Mouse (Mus musculus) urinary bladder, adult 18-20 months (tissue): ENCODE results near the gene Rab5c.

Experiments used
- DNase-seq, 2 experiments: peaks; one replicate each; pipeline ENCODE4 v3.0.0; 2022; ENCODE audit warnings: low spot score in 2 of 2, mixed read lengths in 2 of 2

Gene Rab5c

GRCm38 (mm10) chr11:100721776-100722492 is 16.1 kb downstream of the Rab5c start:
- DNase-seq, result no peak

- DNase-seq, result no peak
Observed at GRCm38 (mm10) chr11:100721254-100721653, 16.8 kb downstream of the Rab5c start.

- no peak for DNase-seq
Observed at GRCm38 (mm10) chr11:100720345-100720744, 17.7 kb downstream of the Rab5c start.

- DNase-seq, result no peak
Observed at GRCm38 (mm10) chr11:100719893-100720292, 18.1 kb downstream of the Rab5c start.

DNA sequence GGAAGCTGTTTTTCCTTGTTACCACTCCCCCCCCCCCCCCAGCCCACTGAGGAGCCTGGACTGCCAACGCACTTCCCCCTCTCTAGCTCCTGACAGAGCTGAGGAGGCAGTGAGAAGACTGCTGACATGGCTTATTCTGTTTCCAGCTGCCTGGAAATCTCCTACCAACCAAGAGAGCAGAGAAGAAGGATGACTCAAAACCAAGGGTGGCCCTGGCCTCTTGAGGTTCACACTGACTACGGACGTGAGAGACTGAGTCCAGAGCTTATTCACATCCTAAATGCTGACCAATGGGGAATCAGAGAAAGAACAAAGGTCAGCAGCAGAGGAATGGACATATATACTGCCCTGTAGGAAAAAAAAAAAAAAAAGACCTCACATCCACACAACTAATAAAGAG is 18.7 kb downstream of the Rab5c start:
- no peak for DNase-seq

DNA sequence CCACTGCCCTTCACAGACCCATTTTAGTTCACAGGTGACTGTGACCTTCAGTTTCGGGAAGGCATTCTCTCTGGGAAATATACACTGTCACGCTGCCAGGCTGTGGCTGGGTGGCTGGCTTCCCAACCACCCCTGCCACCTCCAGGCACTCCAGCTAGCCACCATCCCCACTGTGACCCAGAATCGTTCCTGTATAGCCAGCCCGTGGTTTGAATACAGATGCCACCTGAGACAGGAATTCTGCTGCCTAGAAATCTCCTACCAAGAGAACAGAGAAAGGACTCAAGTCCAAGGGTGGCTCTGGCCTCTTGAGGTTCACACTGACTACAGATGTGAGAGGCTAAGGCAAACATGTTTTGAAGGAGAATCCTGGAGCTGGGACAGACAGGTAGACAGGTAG is 19.1 kb downstream of the Rab5c start:
- DNase-seq, result no peak

DNA sequence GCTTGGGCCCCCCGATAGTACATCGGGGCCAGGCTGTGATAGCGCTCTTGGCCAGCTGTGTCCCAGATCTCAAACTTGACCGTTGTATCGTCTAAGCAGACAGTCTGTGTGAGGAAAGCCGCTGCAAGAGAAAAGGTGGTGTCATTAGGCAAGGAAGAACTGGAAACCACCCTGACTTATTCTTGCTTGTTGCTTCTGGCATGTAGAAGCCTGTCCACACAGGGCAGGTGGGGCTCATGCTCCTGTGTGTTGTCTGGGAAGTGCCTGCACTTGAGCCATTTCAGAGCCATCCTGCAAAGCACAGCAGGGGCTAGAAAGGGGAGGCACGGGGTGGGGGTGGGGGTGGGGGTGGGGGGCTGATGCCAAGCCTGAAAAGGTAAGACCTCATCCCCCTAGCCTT is 19.6 kb downstream of the Rab5c start:
- no peak for DNase-seq

DNA sequence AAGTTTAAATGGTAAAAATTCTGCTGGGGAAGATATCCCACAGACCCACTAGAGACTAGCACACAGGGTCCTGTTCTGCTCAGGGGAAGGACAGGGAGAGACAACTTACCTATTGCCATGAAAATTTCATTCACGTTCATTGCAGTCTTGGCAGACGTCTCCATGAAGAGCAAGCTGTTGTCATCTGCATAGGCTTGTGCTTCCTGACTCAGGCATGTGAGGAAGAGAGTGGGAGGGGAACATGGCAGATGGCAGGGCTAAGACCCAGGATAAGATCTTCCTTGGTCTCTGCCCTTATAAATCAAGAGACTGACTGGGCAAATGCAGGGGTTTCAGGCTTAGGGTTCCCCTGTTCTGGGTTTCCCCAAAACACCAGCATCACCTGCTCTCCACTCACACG is 21.4 kb downstream of the Rab5c start:
- no peak for DNase-seq

DNA sequence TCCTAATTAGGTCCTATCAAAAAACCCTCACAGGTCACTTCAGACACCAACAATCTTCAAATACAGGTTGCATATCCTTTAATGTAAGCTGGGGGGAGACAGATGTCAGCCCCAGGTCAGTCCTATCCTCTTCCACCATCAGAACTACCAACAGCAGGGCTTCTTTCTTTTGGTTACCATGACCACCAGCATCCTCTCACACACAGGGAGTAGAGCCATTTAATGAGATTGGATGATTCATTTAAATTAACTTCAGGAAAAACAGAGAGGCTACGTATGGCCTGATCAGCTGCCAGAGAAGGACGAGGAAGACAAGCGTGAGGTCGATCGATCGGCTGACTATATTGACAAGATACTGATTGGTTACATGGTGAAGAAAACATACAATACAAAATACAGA is 23.1 kb downstream of the Rab5c start:
- DNase-seq, result no peak

GRCm38 (mm10) chr11:100714534-100714915 is 23.5 kb downstream of the Rab5c start:
- DNase-seq, result peak in 1 of 2 experiments; percentile 57

- DNase-seq, result peak in 1 of 2 experiments; percentile 52
Observed at GRCm38 (mm10) chr11:100713735-100714533, 24.1 kb downstream of the Rab5c start, which contains the start of gene Hspb9. TSS of gene Hspb9 (plus strand) at chr11:100713850.

- no peak for DNase-seq
Observed at GRCm38 (mm10) chr11:100713174-100713573, 24.8 kb downstream of the Rab5c start.

GRCm38 (mm10) chr11:100711783-100712615 is 26.0 kb downstream of the Rab5c start, which contains the start of gene Kat2a:
TSS of gene Kat2a (minus strand) at chr11:100712465.
- DNase-seq, result peak; percentile 69 to 75

DNA sequence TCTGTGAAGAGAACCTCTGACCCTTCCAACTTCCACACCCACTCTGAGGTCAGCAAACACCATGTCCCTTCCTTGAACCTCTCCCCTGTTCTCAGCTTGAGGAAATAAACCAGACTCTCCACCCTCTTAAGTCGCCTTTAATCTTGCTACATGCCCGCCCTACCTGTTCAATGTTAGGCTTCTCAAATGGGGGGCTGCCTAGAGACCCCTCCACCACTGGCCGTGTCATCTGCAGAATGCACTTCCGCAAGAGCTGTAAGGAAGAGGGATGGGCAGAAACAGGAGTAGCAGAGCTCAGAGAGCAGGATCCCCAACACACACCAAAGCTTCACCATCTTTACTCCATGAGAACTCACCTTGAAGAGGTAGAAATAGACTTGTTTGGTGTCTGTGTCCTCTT is 27.0 kb downstream of the Rab5c start:
- DNase-seq, result no peak

DNA sequence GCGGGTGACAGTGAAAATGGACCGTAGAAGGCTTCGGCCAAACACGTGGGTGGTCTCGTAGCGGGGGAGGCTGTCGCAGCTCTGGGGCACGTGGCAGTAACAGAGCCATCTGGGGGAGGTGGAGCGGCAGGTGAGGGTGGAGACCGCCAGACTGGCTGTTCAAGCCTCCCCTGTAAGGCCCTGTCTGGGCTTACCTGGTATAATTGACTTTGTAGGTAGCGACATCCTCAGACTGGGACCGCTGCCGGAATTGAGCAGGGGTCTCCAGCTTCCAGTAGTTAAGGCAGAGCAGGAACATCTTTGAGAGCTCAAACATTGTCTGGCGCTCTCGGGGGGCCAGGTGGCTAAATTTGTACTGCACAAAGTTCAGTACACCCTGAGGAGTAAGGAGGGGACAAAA is 27.5 kb downstream of the Rab5c start:
- no peak for DNase-seq

GRCm38 (mm10) chr11:100709201-100709810 is 28.7 kb downstream of the Rab5c start:
- no peak for DNase-seq

GRCm38 (mm10) chr11:100705095-100705747 is 32.8 kb downstream of the Rab5c start:
- no peak for DNase-seq

DNA sequence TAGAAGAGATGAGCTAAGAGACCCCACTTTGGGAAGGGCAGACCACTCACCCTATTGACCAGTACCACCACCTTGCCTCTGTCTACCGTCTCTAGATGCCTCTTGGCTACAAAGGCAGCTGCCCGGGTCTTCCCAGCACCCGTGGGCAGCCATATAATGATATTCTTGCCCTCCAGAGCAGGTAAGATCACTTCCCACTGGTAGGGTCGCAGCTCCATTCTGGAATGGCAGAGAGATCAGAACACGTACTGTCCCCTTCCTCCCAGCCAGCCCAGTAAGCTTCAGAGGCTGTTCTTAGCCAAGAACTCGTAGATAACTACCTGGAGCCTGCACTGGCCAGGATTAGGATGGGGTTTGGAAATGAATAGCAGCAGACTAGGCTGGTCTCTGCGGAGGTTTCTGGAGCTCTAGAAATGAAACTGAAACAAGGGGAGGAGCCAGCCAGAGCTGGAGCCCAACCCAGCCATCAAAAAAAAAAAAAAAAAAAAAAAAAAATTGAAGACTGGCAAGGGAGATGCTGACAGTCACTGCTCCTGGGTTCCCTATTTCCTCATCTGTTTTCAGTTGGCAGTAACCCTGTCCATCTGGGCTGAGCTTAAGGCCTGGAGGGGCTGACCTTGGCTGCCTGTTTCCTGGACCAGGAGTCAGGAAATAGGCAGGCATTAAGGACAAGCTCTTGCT is 34.0 kb downstream of the Rab5c start, which contains the start of gene Dhx58:
TSS of gene Dhx58 (minus strand) at position 421 of the 681 bp plus-strand sequence.
- DNase-seq, result no peak

DNA sequence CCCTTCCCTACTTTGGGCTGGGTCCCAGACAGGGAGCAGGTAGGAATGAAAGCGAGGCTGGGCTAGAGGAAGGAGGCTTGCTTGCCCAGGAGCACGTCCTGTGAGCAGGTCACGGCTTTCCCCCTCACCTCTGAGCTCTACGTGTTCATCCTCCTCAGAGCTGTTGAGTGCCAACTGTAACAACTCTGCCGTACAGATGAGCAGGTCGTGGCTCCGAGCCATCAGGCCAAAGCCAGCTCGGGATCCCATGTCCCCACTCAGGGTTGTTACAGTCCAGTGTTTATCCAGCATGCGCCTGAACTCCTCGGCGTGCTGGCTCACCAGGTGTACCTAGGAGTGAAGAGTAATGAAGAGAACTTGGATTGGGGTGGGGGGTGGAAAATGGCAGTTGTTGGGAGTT is 34.6 kb downstream of the Rab5c start:
- DNase-seq, result no peak

DNA sequence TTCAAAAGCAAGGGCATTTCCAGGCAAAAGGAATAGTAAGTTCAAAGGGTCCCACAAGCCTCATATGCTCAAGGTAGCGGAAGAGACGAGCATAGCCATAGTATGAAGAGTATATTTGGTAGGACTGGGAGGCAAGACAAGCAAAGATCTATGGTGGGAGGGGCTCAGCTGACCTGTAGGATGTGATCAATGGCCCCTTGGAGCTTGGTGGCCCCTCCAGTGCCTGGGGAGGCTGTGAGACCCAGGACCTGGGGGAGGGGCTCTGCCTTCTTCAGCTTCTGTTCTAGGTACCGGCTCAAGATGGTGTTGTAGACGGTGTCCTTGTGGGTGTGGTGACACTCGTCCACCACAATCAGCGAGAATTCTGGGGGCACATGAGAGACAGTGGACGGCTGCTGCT is 35.1 kb downstream of the Rab5c start:
- DNase-seq, result no peak
